Mouse (Mus musculus): ENCODE data around the gene Ndufa3.

DNA sequence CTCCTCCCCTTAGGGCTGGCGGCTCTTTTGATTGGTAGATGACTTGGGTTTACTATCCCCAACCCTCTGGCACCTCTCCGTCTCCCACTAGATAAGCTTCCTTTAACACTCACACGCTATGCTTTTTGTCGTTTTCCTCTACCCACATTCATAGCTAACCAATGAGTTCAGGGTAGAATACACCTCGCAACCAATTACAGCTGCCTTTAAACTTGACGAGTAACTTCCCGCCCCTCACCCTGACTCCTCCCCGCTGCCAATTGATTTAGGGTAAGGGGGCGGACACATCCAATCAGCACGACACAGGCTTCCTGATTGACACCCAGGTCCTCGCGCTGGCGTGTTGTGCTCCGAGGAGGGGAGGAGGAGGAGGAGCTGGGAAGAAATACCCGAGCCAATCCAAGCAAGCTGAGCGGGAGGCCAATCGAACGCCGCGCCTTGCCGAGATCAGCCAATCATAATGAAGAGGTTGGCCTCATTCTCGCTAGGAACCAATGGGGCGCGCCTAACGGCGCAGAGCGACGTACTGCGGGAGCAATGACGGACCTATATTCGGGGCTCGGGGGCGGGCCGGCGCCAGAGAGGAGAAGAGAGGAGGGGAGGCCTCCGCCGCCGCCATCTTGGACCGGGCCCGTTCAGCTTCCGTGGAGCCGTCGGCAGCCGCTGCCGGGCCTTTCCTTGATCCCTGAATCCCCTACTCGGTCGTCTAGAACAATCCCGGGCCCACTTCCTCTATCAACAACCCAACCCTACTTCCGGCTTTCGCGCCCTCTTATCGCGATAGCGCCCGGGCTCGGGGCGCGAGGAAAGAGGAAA is 27.7 kb downstream of the Ndufa3 start, which contains the start of gene Cnot3:
- TF ChIP-seq GATA1 (IDR thresholded peaks at IDR 0.05; ENCODE audit: borderline replicate concordance, low read length) (peak; percentile 48; the same call in 1 of the 3 replicates), FLI1 (IDR thresholded peaks at IDR 0.05; ENCODE audit: low read length) (no peak; the same call in 1 of the 2 replicates)

All from megakaryocyte, embryonic 14.5 days (primary cell).